In genomic region chr4:129110804-129111203, GRCm38 (mm10) we compare ENCODE assay signal across 28 mouse cellular contexts. TPM values are rescaled to one million over a fixed set of nuclear protein-coding genes. Genes with fewer than 3 reads are reported as not detected.
"Had no signal": no experiment of that assay in that cellular context is flagged by ENCODE, and none has a peak within 500 bp of the region (broad histone marks: within the 10 kb centered on the region; RNA-seq: fewer than 3 reads in every experiment).

No protein-coding gene starts in this region.

- H3K36me3 ChIP-seq: liver, embryonic 15.5 days; lung, embryonic 15.5 days; midbrain, embryonic 13.5 days; midbrain, embryonic 15.5 days; neural tube, embryonic 12.5 days; stomach, embryonic 15.5 days had no signal

- H3K4me1 ChIP-seq: liver, embryonic 15.5 days had no signal

- H3K27ac ChIP-seq: liver, embryonic 15.5 days; lung, embryonic 15.5 days; macrophage; midbrain, embryonic 13.5 days; midbrain, embryonic 15.5 days; neural tube, embryonic 12.5 days; stomach, embryonic 15.5 days; stomach, postnatal 0 days had no signal

- DNase-seq: liver, postnatal 0 days; lung, adult 2 months; lung, postnatal 14 days; lung, postnatal 36 days; retina, postnatal 1 day; right cerebral cortex, adult 18-20 months; right cerebral cortex, postnatal 25 days; right cerebral cortex, postnatal 4 days; thymus, adult 2 months; thymus, postnatal 25 days; thymus, postnatal 4 days had no signal

- H3K9ac ChIP-seq: liver, embryonic 15.5 days; liver, postnatal 0 days; lung, embryonic 15.5 days; midbrain, embryonic 13.5 days; midbrain, embryonic 15.5 days; neural tube, embryonic 12.5 days; stomach, embryonic 15.5 days had no signal

- H3K9me3 ChIP-seq: liver, embryonic 15.5 days; lung, embryonic 15.5 days; midbrain, embryonic 13.5 days; midbrain, embryonic 15.5 days; neural tube, embryonic 12.5 days; stomach, embryonic 15.5 days had no signal

- H3K27me3 ChIP-seq: stomach, embryonic 15.5 days had no signal

- H3K4me2 ChIP-seq: liver, embryonic 15.5 days; lung, embryonic 15.5 days; midbrain, embryonic 11.5 days; midbrain, embryonic 13.5 days; midbrain, embryonic 15.5 days; neural tube, embryonic 12.5 days; stomach, embryonic 15.5 days had no signal

- ATAC-seq: lung, postnatal 0 days; midbrain, embryonic 13.5 days; midbrain, embryonic 15.5 days had no signal

- H3K4me3 ChIP-seq: liver, embryonic 15.5 days; lung, embryonic 15.5 days; megakaryocyte, embryonic 14.5 days; midbrain, embryonic 13.5 days; midbrain, embryonic 15.5 days; neural tube, embryonic 12.5 days; stomach, embryonic 15.5 days had no signal

RNA-seq across cellular contexts. Expression of gene Tmem54, which starts 5.5 kb away (rescaled TPM):
- total RNA-seq: monocyte, adult 5-6 weeks; neutrophil, adult 5-6 weeks had no signal
- polyA plus RNA-seq: macrophage; midbrain, embryonic 13.5 days; midbrain, embryonic 15.5 days; midbrain, postnatal 0 days; neural tube, embryonic 14.5 days had no signal

RNA-seq across cellular contexts. Expression of gene Hpca, which starts 11.0 kb away (rescaled TPM):
- total RNA-seq: megakaryocyte progenitor cell, adult 5-6 weeks; monocyte, adult 5-6 weeks; neutrophil, adult 5-6 weeks had no signal
- polyA plus RNA-seq: lung, adult 2 months; macrophage; spleen, adult 2 months had no signal

RNA-seq across cellular contexts. Expression of gene Fndc5, which starts 26.0 kb away (rescaled TPM):
- total RNA-seq: megakaryocyte progenitor cell, adult 5-6 weeks; monocyte, adult 5-6 weeks; neutrophil, adult 5-6 weeks had no signal
- polyA plus RNA-seq: macrophage had no signal
